Mouse (Mus musculus) stomach, embryonic 14.5 days (tissue): ENCODE measurements around the gene Arpc1b. TPM values are rescaled to one million over a fixed set of nuclear protein-coding genes. Genes with fewer than 3 reads are reported as not detected.
A peak's percentile ranks its signal among the peaks of the same experiment; 100 is the strongest.
"Not testable (repeated sequence)": the region's sequence is repeated elsewhere in the genome, so short reads cannot be mapped to it uniquely, and the experiment has no call there.

ENCODE experiments used
- ATAC-seq: fragments of 200-750 bp; cut with Nextera tagmentation; 2 replicates; pipeline ENCODE4 v1.8.0; 2017; ENCODE audit warnings: low read depth, moderate TSS enrichment; ENCODE audit not compliant: insufficient number of reproducible peaks, insufficient read depth, low FRiP score
- H3K27ac ChIP-seq: fragments of 300-500 bp; sonication (generic); 2 replicates; pipeline ENCODE4 v1.5.1; 2014; ENCODE audit warnings: mild to moderate bottlenecking, low read length, moderate library complexity, mixed read lengths
- H3K27me3 ChIP-seq: fragments of 300-500 bp; sonication (generic); 2 replicates; pipeline ENCODE4 v1.6.1; 2014; ENCODE audit warnings: low read length, control low read depth, mixed read lengths; ENCODE audit not compliant: control insufficient read depth, insufficient read depth
- H3K36me3 ChIP-seq: fragments of 300-500 bp; sonication (generic); 2 replicates; pipeline ENCODE4 v1.6.1; 2014; ENCODE audit warnings: mild to moderate bottlenecking, control low read depth, low read length, moderate library complexity, mixed read lengths; ENCODE audit not compliant: control insufficient read depth, insufficient read depth
- H3K4me1 ChIP-seq: fragments of 300-500 bp; sonication (generic); 2 replicates; pipeline ENCODE4 v1.6.1; 2014; ENCODE audit warnings: low read length, control low read depth, mixed read lengths; ENCODE audit not compliant: control insufficient read depth, insufficient read depth
- H3K4me2 ChIP-seq: fragments of 300-500 bp; sonication (generic); replicated peaks from 2 replicates; pipeline ENCODE4 v1.6.1; 2014; ENCODE audit warnings: low read depth, low read length, control low read depth
- H3K4me3 ChIP-seq: fragments of 300-500 bp; sonication (generic); 2 replicates; pipeline ENCODE4 v1.5.1; 2014; ENCODE audit warnings: low read depth, low read length, control low read depth
- H3K9ac ChIP-seq: fragments of 300-500 bp; sonication (generic); replicated peaks from 2 replicates; pipeline ENCODE4 v1.6.1; 2014; ENCODE audit warnings: low read depth, mild to moderate bottlenecking, control low read depth, low read length, moderate library complexity, mixed read lengths
- H3K9me3 ChIP-seq: fragments of 300-500 bp; sonication (generic); 2 replicates; pipeline ENCODE4 v1.6.1; 2016; ENCODE audit warnings: low read depth, low read length, control low read depth; ENCODE audit not compliant: control insufficient read depth
- WGBS: fragments of 180-500 bp; shearing (Covaris S2); extraction: QIAGEN DNeasy Blood & Tissue Kit; methylation state at CpG from one replicate; pipeline ENCODE4 v1.1.7; 2014; 5-methylcytosine and 5-hydroxymethylcytosine counted together
- polyA plus RNA-seq: library from polyadenylated mRNA; unstranded; fragments of >200 nt; fragmentation: Nextera tagmentation; extraction: Ambion mirVana; gene quantifications from 2 replicates; pipeline ENCODE4 v1.2.1, GENCODE M21; 2014

Gene Arpc1b
- polyA plus RNA-seq, 1 experiment from 2014 or later: 144 TPM

DNA sequence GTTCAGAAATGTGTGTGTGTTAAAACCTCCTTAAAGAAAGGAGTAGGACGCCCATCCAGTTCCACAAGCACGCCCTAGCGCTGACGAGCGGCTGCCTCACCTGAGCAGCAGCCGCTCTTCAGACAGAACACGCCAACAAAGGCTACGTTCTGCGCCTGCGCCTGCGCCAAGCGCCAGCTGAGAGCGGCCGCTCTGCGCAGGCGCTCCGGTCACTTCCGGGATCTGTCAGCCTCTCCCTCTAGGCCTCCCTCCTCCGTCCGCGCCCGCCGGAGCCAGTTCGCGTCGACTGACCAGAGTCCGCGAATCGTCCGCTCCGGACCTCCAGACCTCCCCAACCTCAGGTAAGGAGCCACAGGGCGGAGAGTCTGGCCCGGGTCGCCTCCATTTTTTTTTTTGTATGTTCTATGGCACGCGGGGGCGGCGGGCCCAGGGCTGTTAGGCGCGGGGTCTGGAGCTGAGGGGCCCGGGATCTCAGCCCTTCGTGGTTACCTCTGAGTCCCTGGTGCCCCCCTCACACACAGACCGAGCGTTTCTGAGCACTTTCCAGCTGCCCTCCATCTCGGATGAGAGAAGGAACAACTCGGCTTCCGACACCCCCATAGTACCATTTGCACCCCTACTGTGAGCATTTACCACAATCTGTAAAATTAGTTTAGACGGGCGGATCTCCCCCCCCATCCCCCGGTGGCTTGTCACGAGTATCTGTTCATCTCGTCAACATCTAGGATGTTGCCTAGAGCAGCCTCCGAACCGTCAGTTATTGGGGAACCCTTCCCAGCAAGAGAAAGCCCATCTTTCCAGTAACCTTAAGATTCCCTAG lies 30.2 kb upstream of the Arpc1b start, which contains the start of the genes Arpc1a and Kpna7:
Arpc1a (plus strand) TSS at position 199 of the 820 bp plus-strand sequence.
Kpna7 (minus strand) TSS at position 399 of the 820 bp plus-strand sequence.
- H3K27me3 ChIP-seq: no peaks in the 10 kb centered on the region
- under 1% methylated on average over 54 of the region's 54 CpGs for WGBS
- peaks cover 9% of the 10 kb centered on the region; the same call in 1 of the 2 replicates for H3K4me1 ChIP-seq
- peak within 1 kb of the TSS; percentile 87 for H3K9ac ChIP-seq
- H3K36me3 ChIP-seq: no peaks in the 10 kb centered on the region
- peak; percentile 97 for ATAC-seq
- peak within 1 kb of the TSS; percentile 87 for H3K4me2 ChIP-seq
- H3K27ac ChIP-seq: peak within 1 kb of the TSS; percentile 39; the same call in 1 of the 2 replicates
- peak within 1 kb of the TSS; percentile 89 for H3K4me3 ChIP-seq
- no peaks in the 10 kb centered on the region for H3K9me3 ChIP-seq

DNA sequence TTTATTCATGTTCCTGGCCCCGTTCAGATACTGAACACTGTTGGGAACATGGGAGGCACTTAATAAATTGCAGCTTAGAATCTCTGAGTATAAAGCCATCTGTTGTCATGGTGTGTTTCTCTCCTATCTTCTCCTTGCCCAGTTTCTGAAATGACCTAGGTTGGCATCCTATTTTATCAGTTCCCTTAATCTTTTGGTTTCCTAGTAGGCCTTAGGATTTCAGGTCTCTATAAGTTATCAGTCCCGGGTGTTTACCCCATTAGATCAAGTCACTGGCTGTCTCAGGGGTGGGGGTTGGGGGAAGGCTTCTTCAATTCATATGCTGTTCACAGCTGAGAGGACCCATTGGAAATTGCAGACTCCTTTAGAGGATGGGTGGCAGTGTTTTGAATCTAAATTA lies 29.2 kb upstream of the Arpc1b start:
- Histone ChIP-seq H3K4me2 (peak overlapping the region; percentile 87), H3K4me1 (peaks cover 9% of the 10 kb centered on the region; the same call in 1 of the 2 replicates), H3K9me3 (no peaks in the 10 kb centered on the region), H3K4me3 (peak overlapping the region; percentile 89), H3K9ac (peak overlapping the region; percentile 87; the same call in 1 of the 2 replicates), H3K27ac (no peak overlapping the region), H3K27me3 (no peaks in the 10 kb centered on the region), H3K36me3 (no peaks in the 10 kb centered on the region)
- no peak for ATAC-seq
- WGBS: 53% methylated on average over 2 of the region's 2 CpGs

DNA sequence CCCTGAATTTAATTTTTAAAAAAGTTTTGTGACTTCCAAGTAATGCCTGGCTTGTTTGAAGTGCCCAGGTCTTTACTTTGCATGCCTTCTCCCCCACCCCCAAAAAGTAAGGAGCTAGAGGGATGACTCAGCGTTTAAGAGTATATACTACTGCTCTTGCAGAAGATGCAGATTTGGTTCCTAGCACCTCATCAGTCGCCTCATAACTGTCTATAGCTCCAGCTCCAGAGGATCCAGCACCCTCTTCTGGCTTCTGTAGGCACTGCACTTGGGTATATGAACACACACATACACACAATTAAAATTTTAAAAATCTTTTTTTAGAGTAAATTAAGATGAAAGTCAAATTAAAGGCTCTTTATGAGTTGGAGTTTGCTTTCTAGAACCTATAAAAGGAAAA lies 25.8 kb upstream of the Arpc1b start:
- no peaks in the 10 kb centered on the region for H3K9me3 ChIP-seq
- H3K27ac ChIP-seq: no peak overlapping the region
- 95% methylated on average over 2 of the region's 2 CpGs for WGBS
- ATAC-seq: no peak
- H3K27me3 ChIP-seq: no peaks in the 10 kb centered on the region
- H3K9ac ChIP-seq: no peak overlapping the region
- peaks cover 13% of the 10 kb centered on the region for H3K36me3 ChIP-seq
- peaks cover 9% of the 10 kb centered on the region; the same call in 1 of the 2 replicates for H3K4me1 ChIP-seq
- no peak overlapping the region for H3K4me3 ChIP-seq
- H3K4me2 ChIP-seq: no peak overlapping the region

DNA sequence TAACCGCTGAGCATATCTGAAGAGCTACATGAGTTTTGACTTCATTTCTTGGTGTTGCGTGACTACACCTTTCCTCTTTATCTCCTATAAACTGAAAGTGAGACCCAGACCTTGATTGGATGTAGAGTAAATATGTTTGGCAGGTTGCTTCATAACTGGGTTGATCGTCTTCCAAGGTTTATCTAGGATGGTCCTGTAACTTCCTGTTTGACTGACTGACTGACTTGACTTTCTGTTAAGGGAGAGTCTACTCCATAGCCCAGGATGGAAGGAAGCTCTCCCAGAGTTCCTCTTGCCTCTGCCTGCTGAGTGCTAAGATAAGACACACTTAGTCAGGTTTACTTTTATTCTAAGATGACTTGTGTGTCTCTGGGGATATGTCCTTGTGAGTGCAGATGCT lies 24.1 kb upstream of the Arpc1b start:
- Histone ChIP-seq H3K4me1 (peaks cover 2% of the 10 kb centered on the region; the same call in 1 of the 2 replicates), H3K4me2 (no peak overlapping the region), H3K9ac (no peak overlapping the region), H3K27me3 (no peaks in the 10 kb centered on the region), H3K9me3 (no peaks in the 10 kb centered on the region), H3K27ac (no peak overlapping the region), H3K36me3 (peaks cover 23% of the 10 kb centered on the region), H3K4me3 (no peak overlapping the region)
- no peak for ATAC-seq
- 85% methylated on average over 3 of the region's 3 CpGs for WGBS

DNA sequence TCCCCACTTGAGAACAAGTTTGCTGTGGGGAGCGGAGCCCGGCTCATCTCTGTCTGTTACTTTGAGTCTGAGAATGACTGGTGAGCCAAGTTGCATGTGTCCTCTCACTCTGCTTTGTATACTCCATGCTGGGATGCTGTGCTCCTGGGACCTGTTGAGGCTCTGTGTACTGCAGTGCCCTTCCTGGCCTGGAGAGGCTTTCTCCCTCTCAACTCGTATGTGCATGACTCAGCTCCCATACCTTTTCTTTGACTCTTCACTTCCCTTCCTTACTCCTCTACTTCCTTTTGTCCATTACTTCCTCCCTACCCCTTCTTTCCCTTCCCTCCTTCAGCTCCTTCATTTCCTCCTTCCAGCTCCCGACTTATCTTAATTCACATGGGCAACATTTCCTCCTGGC lies 17.8 kb upstream of the Arpc1b start:
- H3K36me3 ChIP-seq: peaks cover 76% of the 10 kb centered on the region
- 87% methylated on average over 4 of the region's 4 CpGs for WGBS
- no peaks in the 10 kb centered on the region for H3K4me1 ChIP-seq

DNA sequence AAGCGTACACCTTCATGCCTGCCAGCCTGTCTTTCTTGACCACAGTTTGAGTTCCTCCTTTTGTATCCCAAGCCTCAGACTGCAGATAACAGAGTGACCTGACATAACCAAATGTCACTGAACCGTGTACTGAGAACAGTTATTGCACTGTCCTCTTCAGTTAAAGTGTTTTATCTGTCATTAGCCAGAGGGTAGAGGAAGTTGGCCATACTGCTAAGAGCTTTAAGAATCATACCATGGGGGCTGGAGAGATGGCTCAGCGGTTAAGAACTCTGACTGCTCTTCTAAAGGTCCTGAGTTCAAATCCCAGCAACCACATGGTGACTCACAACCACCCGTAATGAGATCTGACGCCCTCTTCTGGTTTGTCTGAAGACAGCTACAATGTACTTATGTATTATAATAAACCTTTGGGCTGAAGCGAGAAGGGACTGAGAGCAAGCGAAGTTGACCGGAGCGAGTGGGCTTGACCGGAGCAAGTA lies 15.6 kb upstream of the Arpc1b start:
- Histone ChIP-seq H3K27me3 (no peaks in the 10 kb centered on the region), H3K36me3 (peaks cover 74% of the 10 kb centered on the region), H3K4me1 (no peaks in the 10 kb centered on the region), H3K9me3 (no peaks in the 10 kb centered on the region), H3K4me2 (no peak overlapping the region), H3K4me3 (no peak overlapping the region), H3K27ac (no peak overlapping the region), H3K9ac (no peak overlapping the region)
- no peak for ATAC-seq
- WGBS: 91% methylated on average over 10 of the region's 10 CpGs

More for the DNA sequence above, 17.8 kb upstream of the Arpc1b start:
- H3K9ac ChIP-seq: no peak overlapping the region
- H3K27ac ChIP-seq: no peak overlapping the region
- ATAC-seq: no peak
- no peaks in the 10 kb centered on the region for H3K9me3 ChIP-seq
- no peak overlapping the region for H3K4me2 ChIP-seq
- H3K4me3 ChIP-seq: no peak overlapping the region
- no peaks in the 10 kb centered on the region for H3K27me3 ChIP-seq

DNA sequence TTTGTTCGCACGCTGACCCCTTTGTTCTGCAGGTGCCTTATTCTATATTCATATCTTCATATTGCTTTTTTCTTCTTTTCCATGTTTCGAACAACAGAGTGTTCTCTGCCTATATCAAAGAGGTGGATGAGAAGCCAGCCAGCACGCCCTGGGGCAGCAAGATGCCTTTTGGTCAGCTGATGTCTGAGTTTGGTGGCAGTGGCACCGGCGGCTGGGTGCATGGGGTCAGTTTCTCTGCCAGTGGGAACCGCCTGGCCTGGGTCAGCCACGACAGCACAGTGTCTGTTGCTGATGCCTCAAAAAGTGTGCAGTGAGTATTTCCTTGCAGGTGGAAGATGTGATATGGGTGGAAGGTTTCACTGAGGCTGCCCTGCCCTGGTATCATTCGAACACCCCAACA lies 13.1 kb upstream of the Arpc1b start:
- Histone ChIP-seq H3K9ac (no peak overlapping the region), H3K27ac (no peak overlapping the region), H3K4me1 (no peaks in the 10 kb centered on the region), H3K4me2 (no peak overlapping the region), H3K36me3 (peaks cover 84% of the 10 kb centered on the region), H3K9me3 (no peaks in the 10 kb centered on the region), H3K27me3 (no peaks in the 10 kb centered on the region), H3K4me3 (no peak overlapping the region)
- no peak for ATAC-seq
- 95% methylated on average over 9 of the region's 9 CpGs for whole genome bisulfite sequencing

DNA sequence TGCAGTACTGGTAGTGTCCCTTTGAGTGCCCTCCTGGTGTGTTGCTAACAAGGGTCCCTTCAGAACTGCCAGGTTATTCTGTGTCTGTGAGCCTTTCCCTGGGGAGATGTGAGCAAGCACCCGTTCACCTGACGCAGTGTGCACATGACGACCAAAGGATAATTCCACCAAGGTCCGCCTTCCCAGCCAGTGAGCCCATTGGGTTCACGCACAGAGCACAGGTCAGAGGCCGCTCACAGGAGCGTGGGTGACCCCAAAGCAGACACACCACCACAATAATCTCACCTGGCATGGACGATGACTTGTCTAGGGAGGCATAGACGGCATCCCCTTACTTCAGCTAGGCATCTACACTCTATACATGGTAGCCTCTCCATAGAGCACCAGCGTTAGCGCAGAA lies 12.6 kb upstream of the Arpc1b start:
- not testable (repeated sequence) for H3K4me1 ChIP-seq, H3K27me3 ChIP-seq, H3K9ac ChIP-seq, H3K4me2 ChIP-seq, ATAC-seq, H3K9me3 ChIP-seq, H3K27ac ChIP-seq, H3K4me3 ChIP-seq
- peaks cover 82% of the 10 kb centered on the region for H3K36me3 ChIP-seq
- WGBS: 98% methylated on average over 11 of the region's 11 CpGs
